Mouse (Mus musculus) 3T3-L1 (cell line): ENCODE results near the gene Adgrb3.
"Not testable (repeated sequence)": the region's sequence is repeated elsewhere in the genome, so short reads cannot be mapped to it uniquely, and the experiment has no call there.

ENCODE experiments used
- DNase-seq: peaks from one replicate; pipeline ENCODE4 v3.0.0-alpha.2; 2015; ENCODE audit warnings: low read depth, low spot score

Gene Adgrb3

DNA sequence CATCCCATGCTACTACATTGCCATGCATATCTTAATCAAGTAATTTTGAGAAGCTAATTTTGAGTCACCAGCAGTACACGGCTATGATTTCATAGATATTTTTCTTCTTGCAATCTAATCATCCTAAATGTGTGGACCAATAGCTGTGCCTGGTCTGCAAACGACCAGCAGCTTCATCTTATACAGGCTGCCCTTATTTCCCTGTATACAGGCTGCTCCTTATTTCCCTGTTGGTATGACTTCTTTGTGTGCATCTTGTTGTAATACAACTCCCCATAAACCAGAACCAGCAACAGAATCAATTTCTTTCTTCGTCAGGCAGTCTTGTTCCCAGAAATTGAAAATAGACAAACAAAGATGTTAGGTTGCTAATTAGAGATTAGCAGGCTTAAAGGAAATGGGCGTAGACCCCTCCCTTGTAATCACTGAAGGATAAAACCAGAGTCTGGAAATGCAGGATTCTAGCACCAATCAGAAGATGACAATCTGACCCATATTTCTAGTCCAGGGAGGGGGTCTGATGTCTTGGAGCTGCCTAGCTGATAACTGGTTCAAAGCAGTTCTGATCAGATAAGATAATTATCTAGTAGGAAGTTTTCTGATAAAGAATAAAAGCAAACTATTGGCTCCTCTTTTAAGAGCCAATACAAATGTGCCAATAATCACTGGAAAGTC, 697.2 kb downstream of the Adgrb3 start:
- no peak for DNase-seq

DNA sequence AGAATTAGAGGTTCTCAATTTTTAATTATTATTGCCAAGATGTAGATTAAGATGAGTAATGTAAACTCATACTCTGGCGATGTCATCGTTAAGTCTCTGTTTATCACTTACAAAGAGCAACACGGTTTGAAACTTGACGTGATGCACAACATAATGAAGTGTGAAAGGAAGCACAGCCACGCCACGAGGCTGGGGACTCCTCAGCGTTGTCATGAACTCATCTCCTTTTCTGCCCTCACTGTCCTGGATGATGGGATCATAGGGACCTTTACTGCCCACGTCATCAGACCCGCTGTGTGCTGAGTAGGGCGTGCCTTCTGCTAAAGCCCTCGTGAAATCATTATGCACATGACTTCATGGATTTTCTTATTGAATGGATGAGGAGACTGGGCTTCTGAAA, 714.0 kb downstream of the Adgrb3 start:
- no peak for DNase-seq

DNA sequence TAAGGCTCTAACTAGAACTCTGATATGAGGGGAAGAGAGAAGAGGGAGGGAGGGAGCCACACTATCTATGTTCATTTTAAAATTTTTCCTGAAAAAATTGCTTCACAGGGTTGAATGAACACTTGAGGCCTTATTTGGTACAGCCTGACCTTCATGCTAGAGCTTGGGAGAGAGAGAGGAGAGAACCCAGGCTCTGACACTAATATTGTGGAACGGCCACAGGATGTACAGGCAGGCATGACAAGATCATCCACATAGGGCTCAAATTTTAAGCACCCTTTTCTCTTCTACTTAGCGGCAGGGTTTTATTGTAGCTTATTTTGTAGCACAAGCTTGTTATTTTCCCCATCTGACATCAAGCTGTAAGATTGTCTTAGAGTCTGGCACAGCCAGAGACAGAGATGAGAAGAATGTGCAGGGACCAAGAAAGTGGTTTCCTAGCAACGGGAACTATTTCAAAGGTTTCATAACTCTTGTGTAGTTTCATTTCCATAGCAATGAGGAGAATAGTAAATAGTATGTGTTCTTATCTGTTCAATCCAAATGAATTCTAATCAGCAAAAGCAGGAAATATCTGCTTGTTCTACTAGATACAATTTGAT, 721.9 kb downstream of the Adgrb3 start:
- DNase-seq: no peak

DNA sequence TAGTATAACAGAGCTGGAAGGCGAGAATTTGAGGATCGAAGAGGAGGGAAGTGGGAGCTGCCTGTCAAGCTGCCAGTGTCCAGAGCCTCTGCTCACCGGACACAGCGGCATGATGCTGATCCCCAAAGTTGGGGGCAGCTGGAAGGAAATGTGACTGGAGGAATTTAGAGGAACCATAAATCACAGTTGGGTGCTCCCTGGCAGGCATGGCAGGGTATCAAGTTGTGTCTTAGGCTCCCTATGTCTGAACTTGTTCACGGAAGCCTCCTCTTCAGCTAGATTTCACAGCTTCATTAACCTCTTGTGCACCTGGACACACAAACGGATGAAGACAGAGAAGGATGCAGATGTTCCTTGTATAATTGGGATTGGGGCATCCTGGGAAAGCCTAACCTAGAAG, 722.8 kb downstream of the Adgrb3 start:
- DNase-seq: no peak

DNA sequence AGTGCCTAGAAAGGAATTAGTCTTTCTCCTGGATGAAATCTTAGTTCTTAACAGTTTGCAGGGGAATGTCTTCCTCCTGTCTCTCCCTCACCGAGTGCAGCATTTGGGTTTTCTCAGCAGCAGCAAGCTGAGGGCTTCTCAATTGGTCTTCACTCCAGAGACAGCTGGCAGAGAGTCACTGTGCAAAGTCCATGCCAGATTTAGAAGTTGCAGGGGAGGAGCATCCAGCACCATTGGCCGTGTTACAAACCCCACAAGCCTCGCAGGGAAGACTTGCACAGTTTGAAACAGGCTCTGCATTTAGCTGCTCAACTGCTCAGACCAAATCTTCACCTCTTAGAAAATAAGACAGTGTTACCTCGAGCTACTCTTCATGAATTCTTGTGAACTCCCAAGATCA, 724.1 kb downstream of the Adgrb3 start:
- DNase-seq: no peak

DNA sequence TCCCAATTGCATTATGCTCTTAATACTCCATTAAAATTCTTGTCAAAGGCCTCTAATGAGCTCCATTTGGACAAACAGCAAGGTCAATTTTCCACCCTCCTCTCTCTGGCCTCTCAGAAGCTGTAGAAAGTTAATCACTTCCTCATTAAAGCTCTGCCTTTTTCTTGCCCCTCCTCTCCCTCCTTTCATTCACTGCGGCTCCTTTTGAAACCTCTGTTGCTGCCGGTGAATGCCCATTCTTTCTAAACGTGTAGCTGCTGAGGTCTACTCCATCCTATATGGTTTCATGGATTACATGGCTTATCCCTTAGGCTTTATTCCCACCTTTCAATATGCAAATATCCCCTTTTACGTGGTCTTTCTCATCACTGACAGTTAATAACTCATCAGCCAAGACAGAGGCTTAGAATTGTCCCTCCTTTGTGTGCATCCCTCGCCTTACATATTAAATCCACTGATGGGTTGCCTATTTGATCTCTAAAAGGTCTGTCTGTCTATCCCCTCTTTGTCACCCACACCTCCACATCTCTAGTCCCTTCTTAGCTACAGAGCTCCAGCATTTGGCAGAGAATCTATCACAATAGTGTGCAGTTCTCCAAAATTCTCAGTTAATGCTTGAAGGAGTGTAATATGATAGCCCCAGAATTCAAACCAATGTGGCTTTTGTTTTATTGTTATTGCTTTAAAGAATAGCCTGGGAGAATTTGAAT, 741.3 kb downstream of the Adgrb3 start:
- DNase-seq: no peak

DNA sequence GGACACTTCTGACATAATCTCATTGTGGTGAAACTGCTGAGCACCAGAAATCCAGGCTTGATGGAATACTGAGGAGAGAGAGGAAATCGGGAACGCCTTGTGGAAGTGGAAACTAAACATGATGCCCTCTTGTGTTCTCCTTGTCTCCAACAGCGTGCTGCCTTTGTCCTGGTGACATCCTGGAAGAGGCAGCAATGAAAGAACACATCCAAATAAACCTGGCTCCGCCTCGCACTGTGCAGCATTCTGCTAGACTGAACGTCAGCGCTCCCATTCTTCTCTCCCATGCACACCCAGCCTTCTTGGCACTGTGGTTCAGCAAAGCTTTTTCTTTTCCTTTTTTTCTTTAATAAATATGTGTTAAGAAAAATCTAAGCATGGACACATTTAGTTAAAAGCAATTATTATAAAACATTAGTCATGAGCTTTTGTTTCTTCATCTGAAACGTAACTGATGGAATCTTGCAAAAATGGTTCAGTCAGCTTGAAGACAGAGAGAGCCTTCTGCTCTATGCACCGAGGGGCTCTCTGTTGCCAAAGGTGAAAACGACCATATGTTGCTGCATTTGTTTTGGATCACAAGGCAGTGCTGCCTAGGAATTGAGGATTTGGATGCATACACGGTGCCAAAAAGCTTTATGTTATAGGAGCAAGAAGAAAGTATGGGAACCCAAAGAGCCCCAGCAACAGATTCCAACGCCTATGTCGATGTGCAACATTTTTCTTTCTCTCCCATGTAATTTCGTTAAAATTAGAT, 743.7 kb downstream of the Adgrb3 start:
- DNase-seq: no peak

DNA sequence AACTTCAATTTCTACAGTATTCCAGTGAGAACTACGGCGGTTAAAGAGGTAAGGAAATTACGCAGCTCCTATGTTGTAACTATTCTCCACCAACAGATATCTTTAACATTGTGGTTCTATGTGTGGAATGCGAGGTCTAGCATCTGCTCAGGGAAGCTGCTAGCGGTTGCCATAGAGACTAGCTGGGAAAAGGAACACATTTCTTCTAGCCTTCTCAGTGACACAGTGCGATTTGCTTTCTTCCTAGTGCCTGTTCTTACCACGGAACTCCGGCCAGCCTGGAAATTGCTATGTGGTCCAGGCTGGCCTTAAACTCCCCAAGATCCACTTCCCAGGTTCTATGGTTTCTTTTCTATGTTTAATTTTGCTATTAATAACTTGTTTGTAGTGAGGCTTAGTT, 747.1 kb downstream of the Adgrb3 start:
- DNase-seq: no peak

DNA sequence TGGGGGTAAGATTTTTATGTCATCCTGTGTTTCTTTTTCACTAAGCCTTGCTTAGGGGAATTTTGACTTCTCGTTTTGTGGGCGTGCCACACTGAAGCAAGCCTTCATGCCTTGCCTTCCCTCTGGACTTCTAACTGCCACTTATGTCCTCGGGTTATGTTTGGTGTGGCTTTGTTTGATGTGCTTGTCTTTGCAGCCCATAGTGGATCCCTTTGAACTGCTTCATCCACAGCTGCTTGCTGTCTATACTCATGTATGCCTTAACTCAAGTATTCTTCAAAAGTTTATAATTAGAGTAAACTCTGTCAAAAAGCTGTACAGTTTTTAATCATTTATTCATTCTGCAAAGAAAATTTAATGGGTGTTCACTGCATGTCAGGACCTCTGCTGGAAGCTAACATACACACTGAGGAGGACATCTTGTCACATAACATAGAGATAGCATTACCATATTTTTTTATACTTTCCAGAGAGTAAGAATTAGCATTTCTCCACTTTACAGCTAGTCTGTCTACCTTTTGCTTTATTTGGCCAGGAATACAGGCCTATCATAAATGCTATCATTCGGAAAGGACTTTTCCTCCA, 748.1 kb downstream of the Adgrb3 start:
- no peak for DNase-seq

DNA sequence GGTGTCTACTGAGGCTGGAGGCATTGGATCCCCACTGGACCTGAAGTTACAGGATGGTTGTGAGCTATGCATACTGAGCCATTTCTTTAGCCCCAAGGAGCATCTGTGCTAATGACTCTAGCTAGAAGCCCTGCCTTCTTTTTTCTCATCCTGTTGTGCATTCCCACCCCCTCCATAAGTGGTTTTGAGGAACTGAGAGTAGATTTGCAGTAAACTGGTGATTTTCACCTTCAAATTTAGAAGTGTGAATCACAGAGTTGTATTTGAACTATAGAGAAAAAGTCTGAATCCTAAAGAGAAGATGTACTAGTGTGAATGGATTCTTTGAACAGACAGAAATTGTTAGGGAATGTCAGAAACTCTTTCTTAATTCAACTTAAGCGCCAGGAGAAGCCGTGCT, 750.1 kb downstream of the Adgrb3 start:
- DNase-seq: no peak

DNA sequence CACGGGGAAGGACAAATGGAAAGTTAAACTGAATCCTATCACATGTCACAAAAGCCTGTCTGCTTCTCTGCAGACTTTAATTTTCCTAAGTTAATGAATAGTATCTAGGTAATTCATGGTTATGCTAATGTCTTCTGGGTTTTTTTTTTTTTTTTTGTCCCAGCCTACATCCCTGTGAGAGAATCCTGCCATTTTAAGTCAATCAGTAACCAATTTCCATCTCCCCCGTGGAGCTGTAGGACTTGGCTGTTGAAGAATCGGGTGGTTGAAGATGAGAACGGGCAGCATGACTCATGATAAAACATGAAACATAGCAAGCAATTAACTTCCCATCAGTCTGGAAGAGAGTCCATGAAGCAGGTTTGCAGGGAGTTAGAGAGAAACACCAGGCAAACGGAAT, 753.6 kb downstream of the Adgrb3 start:
- no peak for DNase-seq

DNA sequence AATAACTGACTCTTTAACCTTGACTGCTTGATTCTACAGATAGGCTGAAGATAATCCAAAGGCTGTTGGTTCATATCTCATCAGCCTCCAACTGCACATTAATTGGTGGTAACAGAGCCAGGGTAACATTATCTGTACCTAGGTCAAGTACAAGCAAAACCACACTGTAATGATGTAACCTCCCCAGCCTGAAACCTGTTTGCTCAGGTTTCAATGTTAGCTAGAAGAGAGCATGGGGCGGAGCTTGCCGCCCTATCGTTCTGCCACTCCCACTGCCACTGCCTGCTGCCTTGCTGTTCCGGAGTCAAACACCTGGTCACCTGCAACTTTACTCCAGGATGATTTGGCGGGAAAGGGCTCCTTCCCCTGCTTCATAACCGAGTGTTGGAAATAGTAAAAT, 765.5 kb downstream of the Adgrb3 start:
- DNase-seq: no peak

DNA sequence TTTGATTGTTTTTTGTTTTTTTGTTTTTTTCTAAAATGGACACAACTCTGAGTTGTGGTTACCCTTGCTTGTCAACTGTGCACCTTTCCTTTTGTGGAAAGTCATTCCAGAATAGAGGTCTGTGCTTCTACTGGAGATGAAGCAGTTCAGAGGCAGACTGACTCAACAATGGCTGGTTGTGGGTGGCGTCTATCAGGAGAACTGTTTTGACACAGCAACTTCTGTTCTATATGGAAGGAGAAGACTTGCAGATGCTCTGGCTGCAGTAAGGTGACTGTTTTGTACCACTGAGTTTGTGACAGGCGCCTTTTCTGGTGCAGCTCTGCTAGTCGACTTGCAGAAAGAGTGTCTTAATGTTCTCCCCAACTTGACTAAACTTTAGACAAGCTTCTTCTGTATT, 768.6 kb downstream of the Adgrb3 start:
- DNase-seq: no peak

DNA sequence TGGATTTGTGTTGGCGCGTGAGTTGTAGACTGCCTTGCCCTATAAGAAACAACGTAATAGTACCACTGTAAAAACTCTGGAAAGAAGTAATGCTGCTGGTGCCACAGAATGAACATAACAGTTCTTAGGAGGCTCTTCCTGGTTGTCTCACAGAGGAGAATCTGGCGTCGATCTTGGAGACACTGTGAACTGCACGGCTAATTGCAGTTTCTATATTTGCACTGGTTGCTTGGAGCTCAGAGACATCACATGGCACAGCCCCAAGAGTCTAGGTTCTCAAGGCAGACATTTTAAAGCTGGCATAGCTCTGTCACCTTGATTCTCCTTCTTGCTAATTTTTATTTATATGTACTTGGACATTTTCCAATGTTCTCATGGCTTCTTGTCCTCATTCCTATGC, 769.3 kb downstream of the Adgrb3 start:
- no peak for DNase-seq

DNA sequence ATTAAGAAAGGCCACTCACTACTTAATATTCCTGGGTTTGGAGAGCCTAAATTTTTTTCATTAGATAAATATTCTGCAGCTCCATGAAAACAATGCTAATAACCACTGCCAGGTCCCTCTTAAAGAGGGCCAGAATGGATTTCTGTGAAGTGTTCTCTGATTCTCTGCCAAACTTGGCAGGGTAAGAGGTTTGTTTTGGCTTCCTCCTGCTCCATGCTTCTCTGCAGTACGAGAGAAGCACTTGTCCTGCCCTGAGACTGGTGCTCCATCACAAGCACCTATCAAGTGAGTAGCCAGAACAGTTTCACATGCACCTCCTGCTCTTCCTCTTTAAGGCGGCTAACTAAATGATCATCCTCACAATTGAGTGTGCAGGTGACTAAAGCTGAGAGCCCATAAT, 771.9 kb downstream of the Adgrb3 start:
- DNase-seq: no peak

DNA sequence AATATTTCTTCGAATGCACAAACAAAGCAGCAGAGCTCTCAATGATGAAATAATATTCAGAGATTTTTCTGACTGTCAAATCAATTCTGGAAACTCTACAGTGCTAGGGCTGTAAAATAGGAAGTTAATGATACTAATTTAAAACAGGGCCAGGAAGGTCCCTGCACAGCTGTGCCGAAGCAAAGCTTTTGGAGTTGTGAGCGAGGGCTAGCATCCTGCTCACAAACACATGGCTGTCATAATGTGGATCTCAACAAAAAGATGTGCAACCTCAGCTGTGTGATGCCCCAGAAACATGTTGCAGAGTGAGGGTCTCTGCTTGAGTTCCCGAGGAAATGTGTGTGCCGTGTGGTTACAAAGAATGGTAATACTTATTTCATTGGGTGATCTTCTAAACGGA, 772.3 kb downstream of the Adgrb3 start:
- no peak for DNase-seq

DNA sequence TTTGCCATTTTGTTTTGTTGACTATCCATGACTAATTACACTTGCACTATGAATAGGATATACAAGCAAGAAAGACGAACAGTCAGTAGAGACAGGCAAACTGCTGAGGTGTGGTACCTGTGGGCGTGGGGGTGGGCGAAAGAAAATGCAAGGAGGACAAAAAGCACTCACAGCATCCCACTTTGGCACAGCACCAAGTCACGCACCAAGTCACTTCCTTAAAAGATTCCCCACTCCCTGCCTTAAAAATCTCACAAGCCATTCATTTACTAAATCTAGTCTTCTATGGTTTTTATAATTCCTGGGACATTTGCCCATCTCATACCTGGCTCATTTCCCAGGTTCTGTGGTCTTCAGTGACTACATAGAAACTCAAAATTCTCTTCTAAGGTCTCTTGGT, 787.4 kb downstream of the Adgrb3 start:
- peak; percentile 38 for DNase-seq

DNA sequence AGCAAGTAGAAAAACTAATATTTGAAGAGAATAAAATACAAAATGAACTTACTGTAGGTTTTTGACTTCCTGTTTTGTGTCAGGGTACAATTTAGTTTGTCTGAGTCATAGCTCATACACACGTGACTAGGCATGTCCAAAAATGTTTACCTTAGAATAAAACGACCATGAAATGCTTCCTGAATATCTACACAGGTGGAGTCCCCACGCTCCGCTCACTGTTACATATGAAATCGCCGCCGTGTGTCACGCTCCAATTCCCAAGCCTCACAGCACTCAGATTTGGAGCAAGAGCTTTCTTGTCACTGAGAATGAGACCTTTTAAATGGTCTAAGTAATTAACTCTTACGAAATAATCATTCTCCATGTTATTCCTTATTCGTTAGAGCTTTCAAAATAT, 795.3 kb downstream of the Adgrb3 start:
- no peak for DNase-seq

DNA sequence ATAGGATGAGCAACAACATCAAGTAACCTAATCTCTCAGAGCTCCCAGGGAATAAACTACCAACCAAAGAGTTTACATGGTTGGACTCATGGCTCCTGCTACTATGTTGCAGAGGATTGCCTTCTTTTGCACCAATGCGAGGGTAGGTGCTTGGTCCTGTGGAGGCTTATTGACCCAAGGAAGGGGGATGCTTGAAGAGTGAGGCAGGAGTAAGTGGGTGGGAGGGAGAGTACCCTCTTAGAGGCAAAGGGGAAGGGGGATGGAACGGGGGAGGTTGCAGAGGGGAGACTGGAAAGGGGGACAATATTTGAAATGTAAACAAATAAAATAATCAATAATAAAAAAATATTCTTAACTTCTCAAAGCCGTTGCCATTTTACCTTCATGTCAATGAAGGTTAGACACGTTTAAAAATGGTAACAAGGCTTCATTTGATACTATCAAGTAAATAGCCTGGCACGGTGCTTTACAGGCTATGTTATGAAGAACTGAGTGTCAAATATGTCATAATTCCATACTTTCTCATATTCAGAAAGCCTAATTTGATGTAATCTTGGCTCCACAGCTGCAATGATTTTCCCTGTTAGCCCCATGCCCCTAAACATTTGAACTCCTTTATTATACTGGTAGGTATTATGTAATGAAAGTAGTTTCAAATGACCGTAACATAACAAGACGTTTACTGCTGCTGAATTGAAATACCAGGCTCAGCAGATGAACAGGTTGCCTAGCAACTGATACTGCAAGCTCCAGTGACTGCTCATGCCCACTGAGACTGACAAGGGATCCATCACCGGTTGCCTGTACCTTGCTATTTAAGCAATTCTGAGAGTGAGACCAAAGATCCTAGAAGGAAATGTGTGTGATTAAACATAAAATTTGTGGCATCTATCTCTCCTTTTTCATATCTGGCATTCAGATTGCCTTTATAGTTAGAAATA, 796.1 kb downstream of the Adgrb3 start:
- no peak for DNase-seq

DNA sequence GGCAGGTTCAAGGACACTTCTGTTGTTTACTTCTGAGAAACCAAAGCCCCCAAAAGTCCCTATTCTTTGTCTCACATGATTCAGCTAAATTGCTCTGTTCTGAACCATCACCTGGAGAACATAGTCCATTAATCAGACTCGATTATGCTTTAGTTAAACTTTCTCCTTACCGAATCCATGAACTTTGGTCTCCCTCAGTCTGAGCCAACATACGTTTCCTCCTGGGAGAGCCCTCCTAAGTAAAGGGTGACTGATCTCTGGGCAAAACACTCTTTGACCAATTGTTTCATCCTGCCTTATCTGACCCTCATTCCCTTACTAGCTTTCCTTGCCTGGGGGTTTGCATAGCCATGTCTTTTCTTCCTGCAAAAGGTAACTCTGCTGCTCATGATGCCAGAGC, 806.4 kb downstream of the Adgrb3 start:
- DNase-seq: no peak

DNA sequence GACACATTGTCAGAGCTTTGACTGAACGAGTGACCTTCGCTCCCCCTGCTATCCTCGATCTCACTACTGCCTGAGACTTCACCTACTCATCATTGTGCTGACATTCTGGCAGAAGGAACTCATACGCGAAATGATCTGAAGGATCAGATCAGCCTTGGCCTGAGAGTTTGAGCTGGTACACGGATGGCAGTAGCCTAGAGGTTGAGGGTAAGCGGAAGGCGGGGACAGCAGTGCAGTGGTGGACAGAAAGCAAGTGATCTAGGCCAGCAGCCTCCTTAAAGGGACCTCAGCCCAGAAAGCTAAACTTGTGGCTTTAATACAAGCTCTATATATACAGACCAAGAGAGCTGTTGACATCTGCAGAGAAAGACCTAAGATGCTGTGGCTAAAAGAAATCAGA, 811.7 kb downstream of the Adgrb3 start:
- DNase-seq: not testable (repeated sequence)
